Mouse (Mus musculus) T-helper 17 cell (primary cell): ENCODE measurements around the gene Gab1.

Experiments used
- in situ Hi-C, 2 experiments: fragments of 300-600 bp; cut with MboI, MseI; formaldehyde crosslinking; loops; 1 replicate in 1 of 2; 2 replicates in 1 of 2; pipeline ENCODE4 v1.15.1; 2025; ENCODE audit warnings: high pct_unique_total_duplicates in 2 of 2

Gab1 gene

DNA sequence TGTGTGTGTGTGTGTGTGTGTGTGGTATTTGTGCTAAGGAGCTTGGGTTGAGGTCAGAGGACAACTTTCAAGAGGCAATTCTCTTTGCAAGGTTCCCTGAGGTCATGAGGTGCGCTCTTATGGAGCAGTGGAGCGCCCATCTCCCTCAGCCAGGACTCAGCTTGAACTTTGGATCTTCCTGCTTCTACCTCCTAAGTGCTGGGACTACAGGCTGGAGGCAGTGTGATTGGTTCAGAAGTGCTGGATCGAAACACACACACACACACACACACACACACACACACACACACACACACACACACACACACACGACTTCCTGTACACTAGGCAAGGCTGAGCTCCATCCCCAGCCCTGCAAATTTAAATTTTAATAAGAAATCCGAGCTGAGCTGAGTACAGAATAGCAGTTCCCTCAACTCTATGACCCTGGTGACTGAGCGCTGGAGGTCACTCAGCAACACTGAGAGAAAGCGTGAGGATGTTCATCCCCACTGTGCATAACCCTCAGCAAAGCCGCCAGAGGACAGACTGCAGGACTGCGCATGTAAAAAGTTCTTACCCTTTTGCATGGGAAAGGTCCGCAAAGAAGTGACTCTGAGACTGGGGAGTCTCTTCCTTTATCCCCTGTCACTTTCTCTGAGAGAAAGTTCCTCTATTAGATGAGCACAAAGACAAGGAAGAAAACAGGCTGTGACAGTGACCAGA is 6.4 kb downstream of the Gab1 start:
- in situ Hi-C loops = no loop called here

DNA sequence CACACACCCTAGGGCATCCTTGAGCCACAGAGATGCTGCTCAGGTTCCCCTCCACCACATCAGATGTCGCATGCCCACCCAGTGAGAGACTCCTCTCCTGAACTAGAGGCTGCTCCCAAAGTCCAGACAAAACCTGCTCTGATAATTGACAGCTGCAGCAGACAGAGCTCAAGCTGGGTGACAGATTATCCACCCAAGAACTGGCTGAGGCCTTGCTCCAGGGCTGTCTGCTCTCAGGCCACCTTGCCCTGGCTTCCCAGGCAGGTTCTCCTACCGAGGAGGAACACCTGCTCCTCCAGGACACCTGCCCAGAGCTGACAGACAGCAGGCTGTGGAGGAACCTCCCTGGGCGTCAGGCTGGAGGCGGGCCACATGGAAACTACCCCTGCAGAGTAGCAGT is 7.6 kb downstream of the Gab1 start:
- in situ Hi-C loops = no loop called here

DNA sequence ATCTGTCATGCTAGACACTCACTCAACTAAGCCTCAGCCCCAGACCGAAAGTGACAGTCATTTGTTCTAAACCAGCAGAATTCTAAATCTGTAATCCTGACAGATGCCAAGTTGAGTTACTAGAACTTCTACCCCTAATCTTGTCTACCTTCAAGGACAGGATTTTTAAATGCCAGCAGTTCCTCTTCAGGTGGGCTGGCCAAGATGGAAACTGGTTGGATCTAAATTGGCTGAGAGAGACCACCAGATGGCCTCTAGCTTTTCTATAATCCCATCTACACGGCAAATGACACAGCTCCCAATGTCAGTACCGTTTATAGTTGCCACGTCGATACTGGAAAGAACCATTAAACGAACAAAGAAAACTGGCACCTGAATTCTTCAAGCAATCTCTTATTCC is 8.9 kb downstream of the Gab1 start:
- in situ Hi-C loops = no loop called here

DNA sequence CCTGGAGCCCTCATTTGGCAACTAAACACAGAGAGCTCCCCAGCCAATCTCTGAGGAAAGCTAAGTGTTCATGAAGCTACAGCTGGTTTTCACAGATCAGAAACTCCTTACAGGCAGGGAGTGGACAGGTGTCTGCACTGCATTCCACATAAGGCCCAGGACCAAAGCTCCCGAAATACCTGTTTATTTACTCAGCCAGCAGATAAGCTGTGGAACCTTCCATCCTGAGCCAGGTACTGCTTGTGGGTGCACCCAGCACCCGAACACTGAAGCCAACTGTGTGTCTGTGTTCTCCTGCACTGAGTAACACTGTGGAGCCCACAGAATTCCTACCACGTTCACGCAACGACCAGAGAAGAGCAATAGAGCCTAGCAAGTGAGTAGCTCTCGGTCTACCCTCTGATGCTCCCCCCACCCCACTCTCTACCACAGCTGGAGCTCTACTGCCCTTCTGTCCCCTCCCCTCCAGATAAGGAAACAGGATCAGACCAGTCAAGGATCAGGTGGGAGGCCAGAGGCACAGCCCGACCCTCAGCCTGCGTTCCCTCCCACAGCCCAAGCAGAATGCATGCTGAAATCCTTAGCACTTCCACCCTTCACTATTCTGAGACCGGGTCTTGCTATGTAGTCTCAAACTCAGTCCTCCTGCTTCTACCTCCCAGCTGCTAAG is 9.6 kb downstream of the Gab1 start:
- in situ Hi-C loops = no loop called here

DNA sequence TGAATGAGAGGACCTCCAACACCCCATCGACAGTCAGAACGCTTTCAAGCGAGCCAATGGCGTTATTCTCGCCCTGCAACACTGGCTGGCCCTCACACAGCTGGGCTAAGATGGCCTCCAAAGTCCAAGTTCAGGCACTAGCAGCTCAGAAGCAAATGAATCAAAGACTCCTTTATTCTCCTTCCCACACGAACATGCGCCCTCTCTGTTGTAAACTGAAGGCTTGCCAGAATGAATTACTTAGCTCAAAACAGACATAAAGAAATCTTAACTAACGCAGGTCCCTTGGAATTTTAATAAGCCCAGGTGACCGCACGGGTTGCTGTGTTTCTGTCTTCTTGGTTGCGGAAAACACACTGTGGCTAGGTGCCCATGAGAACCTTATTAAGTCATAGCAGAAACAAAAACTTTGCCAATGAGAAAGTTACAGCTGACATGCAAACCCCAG is 10.4 kb downstream of the Gab1 start:
- in situ Hi-C loops = no loop called here

DNA sequence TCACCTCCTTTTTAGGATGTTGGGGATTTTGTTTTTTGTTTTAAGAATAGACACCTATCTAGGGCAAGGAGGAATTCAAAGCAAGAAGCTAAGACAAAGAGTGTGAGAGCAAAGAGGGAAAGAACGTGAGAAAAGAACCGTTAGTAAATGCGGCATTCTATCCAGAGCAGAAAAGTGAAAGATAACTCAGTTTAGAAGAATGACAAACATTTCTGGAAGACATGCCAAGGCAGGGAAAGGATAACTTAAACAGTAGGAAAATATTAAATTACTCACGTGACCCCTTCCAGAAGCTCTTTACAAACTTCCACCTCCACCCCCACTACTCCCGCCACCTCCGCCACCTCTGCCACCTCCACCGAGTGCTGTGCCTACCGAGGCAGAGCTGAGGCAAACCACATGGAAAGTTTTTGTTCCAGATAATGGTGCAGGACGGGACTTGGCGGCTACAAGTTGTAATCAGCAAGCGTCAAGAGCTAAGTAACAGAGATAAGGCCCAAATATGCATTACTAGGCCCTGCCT is 11.5 kb downstream of the Gab1 start:
- in situ Hi-C loops = no loop called here

DNA sequence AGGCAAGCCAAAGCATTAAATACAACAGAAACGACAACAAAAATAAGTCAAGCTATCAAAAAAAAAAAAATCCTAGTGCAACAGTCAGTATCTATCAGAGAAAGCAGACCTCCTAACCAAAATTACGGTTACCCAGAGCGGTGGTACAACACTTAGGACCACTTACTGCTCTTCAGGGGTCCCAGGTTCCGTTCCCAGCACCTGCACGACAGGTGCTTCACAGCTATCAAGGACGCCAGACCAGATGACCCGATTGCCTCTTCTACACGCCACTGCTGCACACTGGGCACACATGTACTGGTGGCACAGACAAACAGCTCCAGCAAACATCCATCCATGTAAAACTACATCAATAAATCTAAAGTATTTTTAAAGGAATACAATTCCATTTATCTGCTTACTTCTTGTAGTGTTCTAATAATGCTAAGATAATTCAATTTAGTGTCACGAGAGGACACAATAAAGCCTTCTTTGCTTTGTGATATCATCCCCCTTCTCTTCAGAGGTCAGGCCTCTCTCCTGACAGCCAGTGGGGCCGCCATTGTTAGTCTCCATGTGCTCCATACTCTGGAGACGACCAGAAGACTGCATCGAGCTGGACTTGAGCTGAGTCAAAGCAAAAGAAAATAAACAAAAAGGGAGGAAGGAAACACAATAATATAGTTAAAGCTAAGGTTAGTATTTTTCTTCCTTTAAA is 12.2 kb downstream of the Gab1 start:
- in situ Hi-C loops = no loop called here

DNA sequence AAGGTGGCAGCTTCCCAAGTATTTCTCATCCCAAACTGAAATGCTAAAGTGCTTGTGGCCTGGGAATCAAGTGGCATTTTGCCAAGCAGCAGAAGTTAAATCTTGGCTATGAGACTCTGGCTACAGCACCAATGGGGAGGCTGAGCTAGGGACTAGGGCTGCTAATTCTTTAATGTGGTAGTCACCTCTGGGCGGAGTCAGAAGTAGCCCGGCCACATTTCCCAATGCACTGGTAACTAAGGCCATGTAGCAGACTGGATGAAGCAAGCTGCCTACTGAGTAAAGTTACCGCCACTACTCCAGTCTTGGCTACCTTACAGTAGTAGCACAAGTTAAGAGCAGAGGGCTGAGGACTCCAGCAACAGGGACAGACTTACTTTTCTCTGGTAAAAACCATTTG is 12.7 kb downstream of the Gab1 start:
- in situ Hi-C loops = no loop called here

DNA sequence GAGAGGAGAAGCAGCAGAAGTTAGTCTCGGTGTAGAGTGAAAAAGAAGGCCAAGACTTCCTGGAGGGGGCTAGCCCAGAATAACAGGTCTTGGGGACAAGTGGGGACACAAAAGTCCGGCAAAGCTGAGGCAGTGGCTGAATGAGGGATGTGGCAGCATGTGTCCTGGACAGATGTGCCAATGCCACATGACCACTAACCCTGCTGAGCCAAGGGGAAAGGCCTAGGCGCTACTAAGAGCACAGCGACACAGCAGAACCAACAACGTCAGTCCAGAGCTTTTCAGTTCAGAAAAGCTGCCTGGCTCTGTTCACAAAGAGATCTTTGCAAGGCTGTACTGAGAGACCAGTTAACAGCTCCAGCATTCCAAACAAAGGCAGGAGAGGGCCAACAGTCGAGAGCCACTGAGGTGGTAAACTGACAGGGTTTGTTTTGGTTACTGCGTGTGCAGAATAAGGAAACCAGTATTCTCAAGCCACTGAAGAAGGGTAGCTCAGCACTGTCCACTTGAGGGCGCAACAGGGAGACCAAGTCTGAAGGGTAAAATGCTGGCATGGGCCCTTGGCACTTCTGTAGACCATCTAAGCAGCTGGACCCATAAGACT is 15.0 kb downstream of the Gab1 start:
- in situ Hi-C loops = no loop called here

DNA sequence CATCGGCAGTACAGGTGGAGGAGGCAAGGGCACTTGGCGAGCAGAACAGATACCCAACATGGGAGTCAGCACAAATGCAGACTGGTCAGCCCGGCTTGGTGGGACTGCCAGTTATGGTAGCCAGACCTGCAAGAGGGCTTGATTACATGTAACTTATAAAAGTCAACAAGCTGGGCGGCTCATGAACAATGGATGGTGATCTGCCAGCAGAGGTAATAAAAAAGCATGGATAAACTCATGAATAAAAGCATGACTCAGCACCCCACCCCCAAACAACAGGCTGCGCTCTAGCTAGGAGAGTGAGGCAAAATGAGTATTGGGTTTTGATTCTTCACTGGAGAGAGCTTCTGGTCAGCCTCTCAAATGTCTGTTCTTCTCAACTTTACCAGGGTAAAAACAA is 16.9 kb downstream of the Gab1 start:
- in situ Hi-C loops = no loop called here

DNA sequence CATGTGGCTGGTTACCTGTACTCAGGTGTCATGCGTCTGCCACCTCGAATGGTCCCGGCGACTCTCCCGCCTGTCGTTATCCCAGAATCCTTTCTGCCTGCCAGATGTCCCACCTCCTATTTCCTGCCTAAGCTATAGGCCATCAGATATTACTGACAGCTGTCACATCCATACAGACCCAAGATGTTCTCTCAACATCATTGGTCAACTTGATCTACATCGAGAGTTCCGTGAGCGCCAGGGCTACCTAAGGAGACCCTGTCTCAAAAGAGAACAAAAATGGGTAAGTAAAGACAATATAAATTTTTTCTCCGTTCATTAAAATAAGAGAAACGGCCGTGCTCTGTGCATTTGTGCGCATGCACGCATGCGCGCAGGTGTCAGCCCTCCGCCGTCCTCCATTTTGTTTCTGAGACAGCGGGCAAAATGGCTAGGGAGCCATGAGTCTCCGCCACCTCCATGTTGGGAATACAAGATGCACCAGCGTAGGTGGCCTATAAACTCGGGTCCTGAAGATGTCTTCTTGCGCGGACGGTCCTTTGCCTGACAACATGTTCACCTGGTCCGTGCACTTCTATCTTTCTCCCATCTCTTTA is 21.0 kb downstream of the Gab1 start:
- in situ Hi-C loops = no loop called here

DNA sequence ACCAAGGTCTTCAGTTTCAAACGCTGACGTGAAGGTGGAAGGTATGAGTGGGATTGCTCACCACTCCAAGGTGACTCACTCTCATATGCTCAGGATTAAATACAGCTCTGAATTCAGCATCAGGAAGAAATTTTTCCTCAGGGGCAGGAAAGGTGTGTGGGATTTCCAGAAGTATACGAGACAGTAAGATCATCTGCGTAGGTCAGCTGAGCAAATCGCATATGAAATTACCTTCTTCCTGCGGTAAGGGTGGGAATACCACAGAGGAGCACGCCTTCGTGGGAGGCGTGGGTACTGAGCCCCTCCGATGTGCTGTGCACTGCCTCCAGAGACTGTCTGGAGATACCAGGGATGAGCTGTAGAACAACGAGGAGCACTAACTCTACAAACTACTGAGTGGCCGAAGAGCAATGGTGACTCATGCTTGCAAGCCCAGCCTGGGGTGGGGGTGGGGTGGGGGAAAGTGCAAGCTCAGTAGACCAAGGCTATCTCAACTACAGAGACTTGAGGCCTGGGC is 22.4 kb downstream of the Gab1 start:
- in situ Hi-C loops = no loop called here

DNA sequence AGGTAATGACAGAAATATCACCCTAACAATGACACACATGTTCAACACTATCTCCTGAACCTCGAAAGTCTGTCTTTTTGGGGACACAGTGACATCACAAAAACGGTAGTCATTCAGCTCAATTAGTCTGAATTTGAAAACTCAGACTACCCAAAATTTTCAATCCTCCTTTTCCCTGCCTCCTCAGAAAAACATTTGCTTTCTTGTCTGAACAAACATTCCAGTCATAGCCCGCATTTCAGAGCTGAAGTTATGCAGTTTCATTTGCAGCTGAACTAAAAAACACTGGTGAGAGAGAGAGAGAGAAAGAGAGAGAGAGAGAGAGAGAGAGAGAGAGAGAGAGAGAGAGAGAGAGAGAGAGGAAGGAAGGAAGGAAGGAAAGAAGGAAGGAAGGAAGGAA is 23.2 kb downstream of the Gab1 start:
- in situ Hi-C loops = no loop called here

DNA sequence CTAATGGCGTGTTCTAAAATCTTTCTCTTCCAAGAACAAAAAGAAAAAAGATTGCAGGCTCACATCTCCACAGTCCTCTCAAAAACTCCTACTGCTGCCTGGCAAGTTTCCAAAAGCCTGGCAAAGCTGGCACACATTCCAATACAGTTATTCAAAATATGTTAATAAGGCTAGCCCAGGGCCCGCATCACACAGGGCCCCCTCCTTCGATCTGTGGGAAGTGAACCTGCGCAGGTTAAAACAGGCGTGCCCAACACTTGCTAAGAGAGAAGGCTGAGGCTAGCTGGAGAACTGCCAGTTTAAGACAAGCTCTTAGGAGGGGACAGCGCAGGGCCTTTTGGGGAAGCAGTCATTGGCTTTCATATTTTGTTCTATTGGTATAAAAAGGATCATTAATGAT is 23.7 kb downstream of the Gab1 start:
- in situ Hi-C loops = no loop called here

DNA sequence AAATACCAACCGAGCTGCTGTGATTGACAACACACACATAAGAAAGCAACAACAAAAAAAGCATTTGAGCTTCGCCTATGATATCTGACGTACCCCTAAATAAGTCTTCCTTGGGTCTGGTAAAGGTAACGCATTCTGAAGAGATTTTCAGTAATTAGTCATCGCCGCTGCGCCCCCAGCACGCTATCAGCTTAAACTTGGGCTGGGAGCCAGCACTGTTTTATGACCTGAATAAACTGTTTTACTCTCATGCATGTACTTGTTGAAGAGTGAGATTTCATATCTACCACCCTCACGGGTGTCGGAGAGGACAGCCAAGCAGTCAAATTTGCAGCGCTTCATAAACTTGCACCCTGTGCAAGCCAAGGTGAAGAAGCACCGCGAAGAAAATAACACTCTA is 26.7 kb downstream of the Gab1 start:
- in situ Hi-C loops = no loop called here

DNA sequence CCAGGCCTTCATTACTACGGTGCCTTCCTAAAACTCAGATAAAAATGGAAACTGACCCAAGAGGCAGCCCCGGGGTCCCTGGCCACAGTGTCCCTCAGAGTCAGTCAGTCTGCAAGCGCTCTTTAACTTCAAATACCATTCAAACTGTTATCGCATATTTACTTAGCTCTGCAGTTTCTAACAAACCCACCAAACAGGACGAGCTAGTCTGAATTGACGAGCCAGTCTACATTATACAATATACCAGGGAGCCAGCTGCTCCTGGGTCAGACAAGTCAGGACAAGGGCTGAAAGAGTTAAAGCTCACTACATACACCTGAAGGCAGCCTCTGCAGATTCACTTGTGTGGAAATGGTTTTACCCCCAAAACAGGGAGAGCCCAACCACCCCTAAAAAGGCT is 27.1 kb downstream of the Gab1 start:
- in situ Hi-C loops = no loop called here

DNA sequence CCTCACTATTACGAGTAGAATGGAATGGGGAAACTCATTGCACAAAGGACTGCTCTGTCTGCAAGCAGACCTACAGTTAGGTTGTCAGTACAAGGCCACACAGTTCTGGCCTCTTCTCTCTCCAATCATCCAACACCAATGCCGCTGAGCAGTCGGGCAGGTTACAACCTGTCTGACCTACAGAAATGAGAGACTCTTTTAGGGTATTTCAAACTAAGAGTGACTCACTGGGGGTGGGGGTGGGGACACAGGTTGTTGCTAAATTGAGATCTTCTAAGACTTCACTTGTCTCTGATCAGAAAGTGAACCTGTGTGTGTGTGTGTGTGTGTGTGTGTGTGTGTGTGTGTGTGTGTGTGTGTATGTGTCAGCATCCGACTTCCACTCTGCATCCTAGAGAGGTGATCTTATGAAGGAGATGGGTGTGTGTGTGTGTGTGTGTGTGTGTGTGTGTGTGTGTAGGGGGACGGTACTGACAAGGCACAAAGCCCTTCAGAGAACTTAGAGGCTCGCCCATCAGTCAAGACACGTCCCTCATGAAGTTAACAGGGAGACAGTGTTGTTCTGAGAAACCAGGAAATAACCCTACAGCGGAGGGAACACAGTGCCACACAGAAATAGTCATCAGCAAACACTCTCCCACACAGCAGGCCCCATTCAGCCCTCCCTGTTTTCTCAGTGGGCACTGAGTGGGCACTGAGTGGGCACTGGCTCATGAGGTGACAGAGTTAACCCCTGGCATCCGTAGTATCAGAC is 27.7 kb downstream of the Gab1 start:
- in situ Hi-C loops = no loop called here

DNA sequence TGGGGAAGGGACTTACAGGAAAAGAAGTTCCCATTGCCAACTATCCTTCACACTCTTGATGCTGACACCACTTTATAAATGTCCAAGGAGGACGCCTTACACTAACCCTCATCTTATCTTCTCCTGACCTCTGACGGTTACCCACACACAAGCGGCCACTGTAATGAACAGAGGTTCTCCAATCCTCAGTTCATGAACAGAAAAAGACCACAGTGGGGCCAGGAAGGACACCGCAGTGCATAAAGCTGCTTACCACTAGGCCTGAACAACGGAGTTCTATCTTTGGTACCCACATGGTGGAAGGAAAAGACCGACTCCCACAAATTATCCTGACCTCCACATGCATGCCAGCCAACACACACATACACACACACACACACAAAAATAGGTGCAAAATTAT is 28.7 kb downstream of the Gab1 start:
- in situ Hi-C loops = no loop called here

DNA sequence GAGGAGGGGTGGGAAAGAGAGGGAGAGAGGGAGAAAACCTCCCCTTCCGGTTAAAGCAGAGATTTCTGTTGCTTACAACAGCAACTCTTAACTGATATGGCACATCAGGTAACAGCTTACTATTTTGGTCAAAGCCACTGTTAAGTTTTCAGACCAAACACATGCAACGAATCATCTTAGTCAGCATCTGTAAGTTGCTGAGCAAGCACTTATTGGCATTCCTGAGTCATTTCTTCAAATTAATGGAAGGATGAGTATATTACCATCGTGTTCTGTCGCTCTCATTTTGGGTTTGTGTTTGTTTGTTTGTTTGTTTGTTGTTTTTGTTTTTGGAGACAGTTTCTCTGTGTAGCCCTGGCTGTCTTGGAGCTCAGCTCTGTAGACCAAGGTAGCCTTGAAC is 30.3 kb downstream of the Gab1 start:
- in situ Hi-C loops = no loop called here

DNA sequence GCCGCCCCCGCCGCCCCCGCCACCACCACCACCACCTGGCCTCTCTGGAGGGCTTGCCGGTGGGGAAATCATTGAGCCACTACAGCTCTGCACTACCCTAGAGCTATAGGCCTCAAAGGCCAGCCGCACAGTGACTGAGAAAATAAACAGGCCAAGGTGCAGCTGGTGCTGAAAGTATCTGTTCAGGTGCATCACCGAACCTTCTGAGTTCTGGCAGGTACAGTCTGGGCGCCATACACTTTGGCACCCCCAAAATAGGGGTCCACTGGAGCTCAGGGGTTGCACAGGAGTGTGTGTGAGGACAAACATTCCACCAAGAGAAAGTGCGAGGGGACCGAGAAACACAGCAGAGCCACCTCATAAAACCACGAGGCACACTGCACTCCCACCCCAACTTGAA is 31.7 kb downstream of the Gab1 start:
- in situ Hi-C loops = no loop called here

DNA sequence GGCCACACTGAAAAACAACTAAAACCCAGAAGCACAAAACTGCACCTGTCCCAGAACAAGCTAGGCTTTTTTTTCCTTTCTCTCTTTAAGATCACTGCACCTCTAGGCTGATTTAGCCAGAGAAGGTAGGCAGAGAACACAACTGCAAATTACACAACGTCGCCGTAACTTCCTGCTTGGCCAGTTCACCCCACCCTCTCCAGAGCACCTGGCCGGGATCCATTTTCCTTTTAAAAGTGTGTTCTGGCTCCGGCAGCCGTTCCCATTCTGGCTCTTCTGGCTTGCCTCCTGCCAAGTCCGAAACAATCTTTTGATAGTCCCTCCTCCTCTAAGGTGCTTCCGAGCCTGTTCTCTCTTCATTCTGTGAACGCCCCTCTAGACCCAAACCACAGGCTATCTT is 32.4 kb downstream of the Gab1 start:
- in situ Hi-C loops = no loop called here
